Mouse (Mus musculus) MEL (cell line): ENCODE data around the gene Scnn1a. TPM values are rescaled to one million over a fixed set of nuclear protein-coding genes. Genes with fewer than 3 reads are reported as not detected.
A peak's percentile ranks its signal among the peaks of the same experiment; 100 is the strongest.

Experiments used
- DNase-seq: peaks from one replicate; pipeline ENCODE4 v3.0.0; 2011; ENCODE audit warnings: low read depth, low spot score
- H3K27ac ChIP-seq: 2 replicates; pipeline ENCODE4 v1.5.1; 2012; ENCODE audit warnings: low read depth, mild to moderate bottlenecking, control low read depth, low read length, moderate library complexity; ENCODE audit not compliant: control insufficient read depth
- H3K27me3 ChIP-seq, 2 experiments: fragments of 150-350 bp in 1 of 2; sonication (generic) in 1 of 2; 2 replicates each; pipeline ENCODE4 v1.6.1; 2012; ENCODE audit warnings: low read length in 2 of 2, mild to moderate bottlenecking in 2 of 2, improper control_type of control experiment in 1 of 2, moderate library complexity in 1 of 2; ENCODE audit not compliant: insufficient read depth in 2 of 2, control insufficient read depth in 1 of 2
- H3K36me3 ChIP-seq, 2 experiments: 2 replicates each; pipeline ENCODE4 v1.6.1; 2012 to 2014; ENCODE audit warnings: low read length in 2 of 2, improper control_type of control experiment in 1 of 2, inconsistent platforms in 1 of 2, mild to moderate bottlenecking in 1 of 2; ENCODE audit not compliant: insufficient read depth in 2 of 2, control insufficient read depth in 1 of 2
- H3K4me1 ChIP-seq, 2 experiments: fragments of 150-350 bp in 1 of 2; sonication (generic) in 1 of 2; 2 replicates each; pipeline ENCODE4 v1.6.1; 2012; ENCODE audit warnings: low read length in 2 of 2, improper control_type of control experiment in 1 of 2, mild to moderate bottlenecking in 1 of 2; ENCODE audit not compliant: insufficient read depth in 2 of 2, control insufficient read depth in 1 of 2
- H3K4me3 ChIP-seq, 2 experiments: fragments of 150-350 bp in 1 of 2; sonication (generic) in 1 of 2; 2 replicates each; pipeline ENCODE4 v1.5.1; 2012; ENCODE audit warnings: low read depth in 2 of 2, low read length in 2 of 2, mild to moderate bottlenecking in 2 of 2, moderate library complexity in 2 of 2, control low read depth in 1 of 2, improper control_type of control experiment in 1 of 2; ENCODE audit not compliant: control insufficient read depth in 1 of 2, insufficient read depth in 1 of 2
- H3K79me2 ChIP-seq: 2 replicates; pipeline ENCODE4 v1.6.1; 2012; ENCODE audit warnings: mild to moderate bottlenecking, low read length, moderate library complexity; ENCODE audit not compliant: control insufficient read depth, poor library complexity, insufficient read depth
- H3K9ac ChIP-seq: 2 replicates; pipeline ENCODE4 v1.6.1; 2012; ENCODE audit warnings: low read depth, mild to moderate bottlenecking, control low read depth, low read length, moderate library complexity; ENCODE audit not compliant: control insufficient read depth, poor library complexity, severe bottlenecking
- H3K9me3 ChIP-seq: fragments of 150-350 bp; sonication (generic); replicated peaks from 2 replicates; pipeline ENCODE4 v1.6.1; 2012; ENCODE audit warnings: mild to moderate bottlenecking, low read length, improper control_type of control experiment, moderate library complexity; ENCODE audit not compliant: insufficient read depth
- BHLHE40 ChIP-seq: IDR thresholded peaks from 2 replicates; pipeline ENCODE4 v1.6.1; 2012; ENCODE audit warnings: low read depth, mild to moderate bottlenecking, inconsistent platforms, low read length, improper control_type of control experiment, borderline replicate concordance
- CTCF ChIP-seq, 3 experiments: IDR thresholded peaks in 2 of 3; conservative IDR thresholded peaks in 1 of 3; 2 replicates each; pipeline ENCODE4 v1.5.1; 2011 to 2012; ENCODE audit warnings: low read length in 3 of 3, low read depth in 2 of 3, mild to moderate bottlenecking in 2 of 3, improper control_type of control experiment in 1 of 3, inconsistent platforms in 1 of 3, mixed read lengths in 1 of 3, moderate library complexity in 1 of 3; ENCODE audit not compliant: control insufficient read depth in 1 of 3, insufficient read depth in 1 of 3, poor library complexity in 1 of 3, severe bottlenecking in 1 of 3
- E2F4 ChIP-seq: IDR thresholded peaks from 2 replicates; pipeline ENCODE4 v1.6.1; 2011; ENCODE audit warnings: low read depth, low read length, improper control_type of control experiment, borderline replicate concordance
- EP300 ChIP-seq, 2 experiments: IDR thresholded peaks; 2 replicates each; pipeline ENCODE4 v1.6.1; 2011; ENCODE audit warnings: improper control_type of control experiment in 2 of 2, low read length in 2 of 2, low read depth in 1 of 2, mild to moderate bottlenecking in 1 of 2
- HCFC1 ChIP-seq: IDR thresholded peaks from 2 replicates; pipeline ENCODE4 v1.6.1; 2012; ENCODE audit warnings: low read depth, mild to moderate bottlenecking, inconsistent platforms, low read length, improper control_type of control experiment, moderate library complexity
- MAX ChIP-seq: IDR thresholded peaks from 2 replicates; pipeline ENCODE4 v1.6.1; 2011; ENCODE audit warnings: low read length, improper control_type of control experiment
- RCOR1 ChIP-seq: IDR thresholded peaks from 2 replicates; pipeline ENCODE4 v1.6.1; 2012; ENCODE audit warnings: low read depth, mild to moderate bottlenecking, inconsistent platforms, low read length, improper control_type of control experiment
- TBP ChIP-seq: IDR thresholded peaks from 2 replicates; pipeline ENCODE4 v1.8.0; 2011; ENCODE audit warnings: low read depth, low read length, improper control_type of control experiment
- TCF12 ChIP-seq: IDR thresholded peaks from 2 replicates; pipeline ENCODE4 v1.6.1; 2014; ENCODE audit warnings: low read depth, mild to moderate bottlenecking, inconsistent platforms, low read length, improper control_type of control experiment, moderate library complexity
- ZC3H11A ChIP-seq: IDR thresholded peaks from 2 replicates; pipeline ENCODE4 v1.6.1; 2012; ENCODE audit warnings: low read depth, mild to moderate bottlenecking, inconsistent platforms, low read length, improper control_type of control experiment
- polyA plus RNA-seq, 2 experiments: library from polyadenylated mRNA; stranded (reverse) in 1 of 2; unstranded in 1 of 2; fragments of >175 nt in 1 of 2; fragments of >200 nt in 1 of 2; gene quantifications; 2 replicates each; pipeline versions ENCODE4 v1.2.1 to v1.2.4; 2012; ENCODE audit warnings: low replicate concordance in 2 of 2, low read depth in 1 of 2; ENCODE audit not compliant: insufficient read length in 2 of 2, insufficient read depth in 1 of 2, missing spikeins in 1 of 2
- total RNA-seq: library from RNA; depleted of rRNA; stranded (reverse); fragments of 300-350 nt; gene quantifications from 2 replicates; pipeline ENCODE4 v1.2.3, GENCODE M21; 2012

Scnn1a gene
- total and polyA plus RNA-seq, 3 experiments, result 0.50 TPM; not detected in 2

GRCm38 (mm10) chr6:125346029-125346428 lies 25.6 kb downstream of the Scnn1a start:
- TF ChIP-seq TCF12, result 0 out of 2 replicates have a peak, but pooled peaks have one; percentile 1
- no peak for TF ChIP-seq ZC3H11A
- H3K27me3 ChIP-seq, result peaks cover 0 to 2% of the 10 kb centered on the region in 2 experiments; a peak in 1 of 4 replicates
- no peak for DNase-seq
- no peak overlapping the region for H3K9ac ChIP-seq
- no peak overlapping the region for H3K27ac ChIP-seq
- peaks cover 8 to 21% of the 10 kb centered on the region in 2 experiments for H3K4me1 ChIP-seq
- H3K9me3 ChIP-seq, result no peaks in the 10 kb centered on the region
- no peak overlapping the region for H3K4me3 ChIP-seq
- peaks cover 13% of the 10 kb centered on the region for H3K79me2 ChIP-seq
- H3K36me3 ChIP-seq, result peaks cover 0 to 10% of the 10 kb centered on the region in 2 experiments; a peak in 2 of 4 replicates

DNA sequence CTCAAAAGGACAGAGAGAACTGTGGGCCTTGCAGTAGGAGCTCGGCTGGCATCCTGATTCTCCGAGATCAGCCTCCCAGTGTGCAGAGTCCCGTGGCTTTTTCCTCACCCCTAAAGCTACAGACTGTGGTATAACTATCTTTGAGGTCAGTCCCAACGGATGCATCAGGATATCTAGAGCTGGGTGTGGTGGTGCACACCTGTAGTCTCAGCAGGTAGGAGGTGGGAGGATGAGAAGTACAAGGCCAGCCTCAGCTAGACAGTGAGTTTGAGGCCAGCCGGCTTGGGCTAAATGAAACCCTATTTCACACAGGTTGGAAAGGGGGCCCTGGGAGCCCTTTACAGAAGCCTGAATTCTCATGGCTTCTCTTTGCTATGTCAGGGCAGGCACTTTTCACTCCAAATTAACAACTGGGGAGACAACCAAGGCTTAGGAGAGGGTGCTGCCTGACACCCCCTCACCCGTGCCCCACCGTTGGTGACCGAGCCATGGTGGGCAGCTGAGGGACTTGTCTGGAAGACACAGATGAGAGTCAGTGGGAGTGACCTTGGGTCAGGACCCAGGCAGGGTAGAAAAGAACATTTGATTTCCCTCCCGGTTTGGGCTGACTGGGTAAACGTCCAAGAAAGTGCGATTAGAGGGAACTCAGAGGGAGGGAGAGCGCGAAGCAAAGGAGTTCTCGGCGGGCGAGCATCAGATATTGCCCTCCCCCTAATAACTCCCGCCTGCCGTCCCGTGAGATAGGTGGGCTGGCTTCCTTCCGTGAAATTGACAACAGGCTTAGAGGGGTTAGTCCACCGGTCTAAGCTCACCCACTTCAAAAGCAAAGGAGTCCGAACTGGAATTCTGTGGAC lies 28.5 kb downstream of the Scnn1a start, which contains the start of gene Tnfrsf1a:
Gene Tnfrsf1a, plus strand, starts transcription at position 642 of the 854 bp plus-strand sequence.
- H3K36me3 ChIP-seq, result peaks cover 0 to 32% of the 10 kb centered on the region in 2 experiments; a peak in 2 of 4 replicates
- peaks cover 25% of the 10 kb centered on the region for H3K79me2 ChIP-seq
- H3K9ac ChIP-seq, result peak within 1 kb of the TSS; percentile 87
- no peak for DNase-seq
- H3K4me1 ChIP-seq, result peaks cover 11 to 50% of the 10 kb centered on the region in 2 experiments
- no peaks in the 10 kb centered on the region for H3K9me3 ChIP-seq
- peak; percentile 23; the same call in 1 of the 2 replicates for TF ChIP-seq MAX
- peak; percentile 15 to 49; a peak in 1 of 4 replicates for TF ChIP-seq EP300 (IDR thresholded peaks at IDR 0.05; ENCODE audit: low read depth in 1 of 2, low read length in 2 of 2)
- 0 out of 2 replicates have a peak, but pooled peaks have one; percentile 63 for TF ChIP-seq E2F4
- TF ChIP-seq HCFC1, result no peak
- TF ChIP-seq CTCF (IDR thresholded peaks at IDR 0.05 in 2 of 3, conservative IDR thresholded peaks at IDR 0.05 in 1 of 3; ENCODE audit: control insufficient read depth in 1 of 3, insufficient read depth in 1 of 3, low read depth in 2 of 3, low read length in 3 of 3, poor library complexity in 1 of 3, severe bottlenecking in 1 of 3), result no peak
- peak; percentile 71; the same call in 1 of the 2 replicates for TF ChIP-seq BHLHE40
- TF ChIP-seq TCF12, result 0 out of 2 replicates have a peak, but pooled peaks have one; percentile 7
- 0 out of 2 replicates have a peak, but pooled peaks have one; percentile 25 for TF ChIP-seq RCOR1
- peak; percentile 67; the same call in 1 of the 2 replicates for TF ChIP-seq TBP
- H3K4me3 ChIP-seq, result peak within 1 kb of the TSS; percentile 81 to 93
- no peaks in the 10 kb centered on the region for H3K27me3 ChIP-seq
- H3K27ac ChIP-seq, result peak within 1 kb of the TSS; percentile 75
